Mouse (Mus musculus) lung, postnatal 25 days (tissue): Measurements from ENCODE around the gene Gm13212.
"Not testable (repeated sequence)": the region's sequence is repeated elsewhere in the genome, so short reads cannot be mapped to it uniquely, and the experiment has no call there.

ENCODE experiments used
- DNase-seq: peaks from one replicate; pipeline ENCODE4 v3.0.0; 2022; ENCODE audit warnings: low spot score

Gene Gm13212

GRCm38 (mm10) chr4:145585078-145585477 lies at the start of gene Gm13212:
Gene Gm13212 (plus strand): TSS chr4:145585166.
- DNase-seq = not testable (repeated sequence)

GRCm38 (mm10) chr4:145543861-145544260 lies 41.1 kb upstream of the Gm13212 start:
- DNase-seq = not testable (repeated sequence)

- DNase-seq = not testable (repeated sequence)
Measured at GRCm38 (mm10) chr4:145545106-145545505, 39.9 kb upstream of the Gm13212 start.

- not testable (repeated sequence) for DNase-seq
Measured at GRCm38 (mm10) chr4:145545734-145546349, 39.1 kb upstream of the Gm13212 start.

GRCm38 (mm10) chr4:145546477-145546876 lies 38.5 kb upstream of the Gm13212 start:
- not testable (repeated sequence) for DNase-seq

- DNase-seq = no peak
Measured at GRCm38 (mm10) chr4:145556680-145557079, 28.3 kb upstream of the Gm13212 start.

- no peak for DNase-seq
Measured at GRCm38 (mm10) chr4:145559505-145560099, 25.4 kb upstream of the Gm13212 start.

- no peak for DNase-seq
Measured at GRCm38 (mm10) chr4:145564111-145564821, 20.7 kb upstream of the Gm13212 start.

GRCm38 (mm10) chr4:145570461-145570860 lies 14.5 kb upstream of the Gm13212 start:
- not testable (repeated sequence) for DNase-seq

GRCm38 (mm10) chr4:145576623-145577022 lies 8.3 kb upstream of the Gm13212 start:
- not testable (repeated sequence) for DNase-seq

- DNase-seq = not testable (repeated sequence)
Measured at GRCm38 (mm10) chr4:145580333-145580732, 4.6 kb upstream of the Gm13212 start.

GRCm38 (mm10) chr4:145586046-145586445 lies 1.1 kb downstream of the Gm13212 start:
- DNase-seq = not testable (repeated sequence)

GRCm38 (mm10) chr4:145594183-145594582 lies 9.2 kb downstream of the Gm13212 start:
- not testable (repeated sequence) for DNase-seq

GRCm38 (mm10) chr4:145594798-145595197 lies 9.8 kb downstream of the Gm13212 start:
- DNase-seq = not testable (repeated sequence)

- DNase-seq = not testable (repeated sequence)
Measured at GRCm38 (mm10) chr4:145640416-145641185, 55.6 kb downstream of the Gm13212 start.

- not testable (repeated sequence) for DNase-seq
Measured at GRCm38 (mm10) chr4:145670385-145670784, 85.4 kb downstream of the Gm13212 start, which contains the start of gene Zfp980. Gene Zfp980 (plus strand): TSS chr4:145670685.

- not testable (repeated sequence) for DNase-seq
Measured at GRCm38 (mm10) chr4:145674286-145674780, 89.4 kb downstream of the Gm13212 start.
